Mouse (Mus musculus) adrenal gland, adult (tissue): ENCODE measurements around the gene Azin2.

Experiments
- DNase-seq, 2 experiments: peaks; one replicate each; pipeline ENCODE4 v3.0.0; 2022 to 2023; ENCODE audit warnings: low spot score in 1 of 2; ENCODE audit not compliant: inconsistent age in 2 of 2

The Azin2 gene

DNA sequence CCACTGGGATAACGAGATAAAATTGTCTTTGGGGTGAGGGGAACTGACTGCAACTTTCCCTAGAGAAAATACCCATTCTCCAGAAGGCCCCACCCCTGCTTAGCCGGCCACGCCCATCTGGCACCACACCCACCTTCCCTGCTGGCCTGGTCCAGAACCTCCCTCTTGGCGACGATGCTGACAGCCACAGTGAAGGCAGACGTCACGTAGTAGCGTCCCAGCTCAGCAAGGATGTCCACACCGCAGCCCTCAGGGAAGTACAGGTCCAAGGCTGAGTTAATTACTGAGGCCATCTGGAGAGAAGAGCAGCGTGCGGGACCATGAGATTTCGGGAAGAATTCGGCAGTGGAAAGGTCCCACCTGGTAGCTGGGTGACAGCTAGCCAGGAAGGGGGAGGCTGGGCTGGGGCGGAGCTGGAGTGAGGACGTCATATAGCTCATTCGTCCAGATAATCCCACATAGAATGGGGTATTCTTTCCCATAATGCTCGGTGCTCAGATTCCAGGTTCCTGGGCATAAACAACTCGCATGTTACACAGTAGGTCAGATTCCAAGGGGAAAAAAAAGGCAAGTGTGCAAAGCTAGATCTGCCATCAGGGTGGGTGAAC, 14.8 kb downstream of the Azin2 start:
- DNase-seq = peak in 1 of 2 experiments; percentile 60

DNA sequence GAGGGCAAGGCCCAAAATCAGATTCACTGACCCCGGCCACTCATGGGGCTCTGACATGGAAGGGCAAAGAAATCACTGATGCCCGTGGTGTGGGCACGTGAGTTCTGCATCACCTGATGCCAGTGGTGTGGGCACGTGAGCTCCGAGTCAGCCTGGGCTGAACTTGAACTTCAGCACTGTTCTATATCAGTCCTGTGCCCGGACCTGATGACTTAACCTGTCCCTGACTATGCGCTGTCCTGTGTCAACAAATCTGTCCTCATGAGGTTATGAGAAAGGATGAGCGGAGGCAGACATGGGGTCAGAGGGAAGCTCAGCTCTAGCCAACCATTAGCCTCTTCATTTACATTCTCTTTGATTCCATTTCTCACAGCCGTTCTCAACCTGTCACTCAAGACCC, 15.5 kb downstream of the Azin2 start:
- DNase-seq = no peak

DNA sequence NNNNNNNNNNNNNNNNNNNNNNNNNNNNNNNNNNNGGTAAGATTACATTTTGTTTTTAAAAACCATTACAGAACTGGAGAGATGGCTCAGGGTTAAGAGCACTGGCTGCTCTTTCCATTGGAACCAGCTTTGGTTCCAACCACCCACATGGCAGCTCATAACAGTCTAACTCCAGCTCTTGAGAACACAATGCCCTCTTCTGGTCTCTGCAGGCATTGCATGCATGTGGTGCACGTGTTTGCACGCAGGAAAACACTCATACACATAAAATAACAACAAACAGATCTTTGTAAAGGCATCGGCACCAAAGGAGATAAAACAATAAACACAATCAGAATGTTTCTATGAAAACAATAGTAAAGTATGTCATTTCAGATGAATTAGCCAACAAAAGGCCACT, 19.9 kb downstream of the Azin2 start:
- no peak for DNase-seq

DNA sequence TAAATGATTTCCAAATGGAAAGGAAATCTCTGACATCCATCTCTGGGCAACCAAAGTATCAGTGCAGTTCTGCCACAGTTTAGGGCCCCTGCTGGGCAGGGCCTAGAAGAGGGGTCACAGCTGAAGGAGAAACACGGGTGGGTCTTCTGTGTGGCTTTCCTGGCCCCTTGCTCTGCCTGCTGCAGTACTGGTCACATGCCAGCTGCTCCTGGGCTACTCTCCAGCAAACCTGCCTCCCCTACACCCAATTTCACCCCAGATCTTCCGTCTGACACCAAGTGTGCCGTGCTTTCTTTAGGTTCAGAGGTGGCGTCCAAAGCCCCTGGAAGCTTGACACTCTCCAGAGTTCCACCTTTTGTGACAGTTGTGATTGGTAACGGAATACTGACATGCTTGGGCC, 26.6 kb downstream of the Azin2 start:
- DNase-seq = no peak

DNA sequence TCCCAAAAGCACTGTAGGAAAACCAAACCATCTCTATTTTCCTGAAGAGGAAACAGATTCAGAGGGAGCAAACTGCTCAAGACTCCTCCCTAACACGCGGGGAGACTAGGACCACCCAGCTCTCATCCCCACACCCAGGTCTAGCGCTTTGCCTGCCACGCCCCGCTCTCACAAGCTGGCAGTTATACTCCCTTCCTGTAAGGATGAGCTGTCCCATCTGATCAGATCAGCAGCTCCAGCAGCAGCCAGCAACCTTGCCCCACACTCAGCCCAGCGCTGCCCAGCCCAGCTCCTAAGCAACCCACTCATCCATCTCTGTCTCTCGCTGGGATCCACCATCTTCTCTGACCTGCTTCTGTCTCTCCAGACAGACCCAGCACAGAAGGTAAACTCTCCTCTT, 29.5 kb downstream of the Azin2 start:
- no peak for DNase-seq

DNA sequence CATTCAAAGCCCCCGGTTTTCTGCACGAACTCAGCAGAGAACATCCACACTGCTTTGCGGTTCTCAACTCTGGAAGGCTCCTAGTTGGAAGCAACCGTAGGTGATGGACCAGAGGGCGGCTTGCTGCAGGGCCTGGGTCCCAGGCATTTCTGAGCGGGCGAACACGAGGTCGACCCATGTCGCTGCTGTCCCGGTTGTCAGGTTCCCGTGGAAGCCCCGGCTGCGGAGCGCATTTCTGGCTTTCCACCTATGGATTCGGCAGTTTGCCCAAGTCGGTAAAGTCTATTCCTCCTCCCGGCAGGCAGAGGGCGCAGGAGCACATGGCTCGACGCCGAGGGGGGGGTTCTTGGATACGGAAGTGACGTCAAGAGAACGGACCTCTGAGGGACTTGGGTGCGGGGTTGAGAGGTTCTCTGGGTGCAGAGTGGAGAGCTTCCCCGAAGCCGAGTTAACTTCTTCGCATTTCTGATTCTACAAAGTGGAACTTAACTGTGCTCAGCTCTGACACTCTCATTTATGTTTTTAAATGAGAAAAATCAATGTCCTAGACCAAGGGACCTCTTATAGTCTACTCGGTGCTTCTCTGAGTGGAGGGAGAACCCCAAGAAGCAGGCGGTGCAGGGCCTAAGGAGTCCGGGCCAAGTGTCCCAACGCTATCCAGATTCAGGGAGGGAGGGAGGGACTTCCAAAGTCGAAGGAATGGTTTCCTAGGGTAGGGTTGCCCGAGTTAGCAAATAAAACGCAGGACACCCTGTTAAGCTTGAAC, 37.2 kb downstream of the Azin2 start:
- peak; percentile 81 to 93 for DNase-seq

DNA sequence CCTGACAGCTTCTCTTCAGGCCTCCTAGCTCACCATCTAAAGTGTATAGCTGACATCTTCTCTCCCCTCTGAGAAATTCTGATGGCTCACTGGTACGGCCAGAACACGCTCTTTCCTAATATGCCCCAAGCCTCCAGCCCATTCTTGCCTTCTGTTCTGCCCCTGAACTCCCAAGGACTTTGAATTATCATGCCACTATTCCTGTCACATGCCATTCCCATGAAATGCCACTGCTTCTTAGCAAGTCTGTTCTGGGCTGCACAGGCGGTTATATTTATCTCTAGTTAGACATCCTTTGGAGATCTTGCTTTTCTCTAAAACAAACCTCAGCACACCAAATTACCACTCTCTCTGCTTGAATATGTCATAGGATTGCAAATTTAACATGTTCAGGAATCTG, 38.6 kb downstream of the Azin2 start:
- peak; percentile 53 to 62 for DNase-seq

DNA sequence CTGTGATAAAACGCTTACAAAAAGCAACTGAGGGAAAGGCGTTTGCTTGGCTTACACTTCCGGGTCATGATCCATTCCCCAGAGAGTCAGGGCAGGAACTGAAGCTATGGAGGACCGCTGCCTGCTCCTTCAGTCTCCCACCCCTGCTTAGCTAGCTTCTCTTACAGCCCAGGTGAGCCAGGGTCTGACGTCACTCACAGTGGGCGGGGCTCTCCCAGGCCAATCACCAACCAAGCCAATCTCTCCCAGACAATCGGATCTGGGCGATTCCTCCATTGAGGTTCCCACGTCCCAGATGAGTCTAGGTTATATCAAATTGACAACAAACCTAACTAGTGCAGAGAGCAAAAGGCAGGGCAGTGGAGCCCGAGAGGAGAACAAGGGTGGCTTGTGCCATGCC, 43.1 kb downstream of the Azin2 start:
- DNase-seq = no peak

DNA sequence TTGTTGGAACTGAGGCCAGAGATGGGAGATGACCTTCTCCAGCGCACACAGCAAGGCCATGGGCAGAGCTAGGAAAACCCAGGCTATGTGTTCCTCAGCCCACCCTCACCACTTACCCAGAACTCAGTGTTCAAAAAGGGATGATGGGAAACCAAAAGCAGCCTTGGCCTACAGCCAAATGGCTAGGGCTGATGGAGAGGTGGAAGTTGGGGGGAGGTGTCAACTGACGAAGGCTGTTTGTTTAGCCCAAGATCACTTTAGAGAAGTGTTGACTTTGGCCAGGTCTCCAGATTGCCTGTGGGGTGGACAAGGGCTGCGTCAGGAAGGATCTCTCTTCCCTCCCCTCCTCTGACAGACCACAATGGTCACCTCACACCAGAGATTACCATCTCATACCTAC, 44.1 kb downstream of the Azin2 start:
- DNase-seq = no peak

DNA sequence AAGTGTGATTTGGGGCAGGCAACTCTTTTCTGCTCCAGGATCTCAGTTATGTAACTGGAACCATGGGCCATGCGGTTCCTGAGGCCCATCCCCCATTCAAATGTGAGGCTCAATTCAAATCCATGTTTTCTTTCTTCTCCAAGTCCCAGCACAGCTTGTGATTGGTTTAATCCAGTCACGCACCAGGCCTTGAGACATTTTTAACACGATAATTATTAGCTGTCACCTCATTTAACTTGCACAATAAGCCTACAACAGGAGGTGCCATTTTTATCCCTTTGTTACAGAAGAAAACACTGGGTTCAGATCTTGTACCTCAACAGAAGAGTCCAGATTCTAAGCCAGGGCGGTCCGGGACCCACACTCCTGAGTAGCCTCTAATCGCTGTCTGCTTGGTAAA, 44.5 kb downstream of the Azin2 start:
- DNase-seq = no peak

DNA sequence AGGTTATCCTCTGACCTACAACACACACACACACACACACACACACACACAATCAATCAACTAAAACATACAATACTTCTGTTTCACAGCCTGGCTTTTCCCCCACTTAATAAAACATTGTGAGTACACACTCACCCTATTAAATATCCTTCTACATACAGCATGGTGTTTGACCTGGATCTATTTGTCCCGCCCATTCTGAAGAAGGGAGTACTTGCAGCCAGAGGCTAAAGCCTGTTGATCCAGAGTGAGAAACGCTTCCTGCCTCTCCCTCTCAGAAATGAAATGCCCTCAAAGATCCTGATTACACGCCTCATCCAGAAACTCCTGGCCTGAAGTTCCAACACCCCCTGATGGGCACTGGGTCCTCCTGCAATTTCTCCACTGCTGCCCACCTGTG, 45.1 kb downstream of the Azin2 start:
- DNase-seq = no peak

DNA sequence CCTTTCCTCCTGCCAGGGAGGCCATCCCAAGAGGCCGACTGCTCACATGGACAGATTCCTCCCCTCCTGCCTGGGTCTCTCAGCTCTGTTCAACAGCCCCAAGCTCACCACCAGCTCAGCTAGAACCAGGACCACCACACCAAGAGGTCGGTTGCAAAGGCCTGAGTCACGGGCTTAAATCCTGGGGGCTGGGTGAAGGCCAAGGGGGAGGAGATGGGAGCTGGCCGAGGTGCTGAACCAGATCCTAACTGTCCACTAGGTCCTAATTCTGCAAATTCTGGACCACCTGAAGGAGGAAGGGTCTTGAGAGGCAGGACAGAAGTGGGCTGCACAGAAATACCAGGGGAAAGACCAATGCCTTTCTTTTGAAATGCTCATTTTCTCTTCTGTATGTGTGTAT, 48.4 kb downstream of the Azin2 start:
- DNase-seq = no peak

DNA sequence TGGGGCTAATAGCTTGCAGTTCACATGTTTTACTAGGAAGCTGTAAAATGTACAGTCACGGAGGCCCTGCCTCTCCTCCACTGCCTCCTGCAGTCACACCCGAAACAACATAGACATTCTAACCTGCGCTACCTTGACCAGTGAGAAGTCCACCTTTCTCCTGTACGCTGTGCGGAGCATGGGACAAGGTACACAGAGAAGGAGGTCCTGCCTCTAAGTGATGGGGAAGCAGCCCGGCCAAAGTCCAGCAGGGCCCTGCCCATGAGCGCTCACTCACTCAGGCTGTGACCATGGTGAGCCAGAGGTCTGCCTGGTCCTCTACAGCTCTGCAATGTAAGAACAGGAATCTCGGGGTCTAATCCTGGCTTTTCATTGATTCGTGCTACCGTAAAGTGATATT, 50.2 kb downstream of the Azin2 start:
- no peak for DNase-seq

DNA sequence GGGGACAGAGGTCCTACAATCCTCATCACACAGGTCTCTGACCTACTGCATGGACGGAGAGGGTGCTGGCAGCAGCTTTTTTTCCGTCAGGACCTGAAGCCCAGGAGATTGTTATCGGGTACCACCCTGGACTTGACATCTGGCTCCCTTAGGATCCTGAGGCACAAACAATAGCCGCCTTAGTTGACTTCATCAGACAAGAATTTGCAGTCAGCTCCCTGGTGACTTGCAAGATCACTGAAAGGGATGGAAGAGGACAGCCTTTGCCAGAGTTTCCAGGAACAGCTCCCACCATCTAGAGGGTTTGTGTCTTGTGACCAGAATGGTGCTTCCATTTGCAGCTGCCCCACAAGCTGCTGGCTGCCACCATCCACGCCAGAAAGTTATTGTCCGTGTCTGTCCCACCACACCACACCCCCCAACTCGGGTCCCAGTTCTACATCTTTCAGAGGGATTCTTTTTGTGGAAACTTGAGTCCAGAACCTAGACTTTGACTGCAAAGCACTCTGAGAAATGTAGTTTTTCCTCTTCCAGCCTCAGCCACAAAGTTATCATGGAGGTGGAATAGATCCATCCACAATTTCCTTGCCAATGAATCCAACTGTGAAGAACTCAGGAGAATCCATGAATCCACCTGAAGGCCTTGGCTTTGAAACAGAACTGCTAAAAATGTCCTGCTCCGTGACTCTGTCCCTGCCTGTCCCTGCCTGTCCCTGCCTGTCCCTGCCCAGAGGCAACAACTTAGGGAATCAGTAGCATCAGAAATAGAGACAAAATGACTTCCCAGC, 51.8 kb downstream of the Azin2 start:
- no peak for DNase-seq

DNA sequence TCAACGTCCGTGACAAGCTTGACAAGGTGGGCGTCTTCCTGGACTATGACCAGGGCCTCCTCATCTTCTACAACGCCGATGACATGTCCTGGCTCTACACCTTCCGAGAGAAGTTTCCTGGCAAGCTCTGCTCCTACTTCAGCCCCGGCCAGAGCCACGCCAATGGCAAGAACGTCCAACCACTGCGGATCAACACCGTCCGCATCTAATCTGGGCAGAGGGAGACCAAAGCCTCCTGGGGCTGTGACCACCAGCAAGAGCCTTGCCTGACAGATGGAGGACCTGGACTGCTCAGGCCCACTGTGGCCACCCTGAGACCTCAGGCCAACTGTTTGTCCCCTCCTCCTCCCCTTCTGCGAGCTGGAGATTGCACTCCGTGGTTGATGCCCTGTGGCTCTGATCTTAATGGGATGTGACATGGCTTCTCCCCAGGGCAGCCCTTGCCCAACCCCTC, 52.8 kb downstream of the Azin2 start:
- DNase-seq = no peak

DNA sequence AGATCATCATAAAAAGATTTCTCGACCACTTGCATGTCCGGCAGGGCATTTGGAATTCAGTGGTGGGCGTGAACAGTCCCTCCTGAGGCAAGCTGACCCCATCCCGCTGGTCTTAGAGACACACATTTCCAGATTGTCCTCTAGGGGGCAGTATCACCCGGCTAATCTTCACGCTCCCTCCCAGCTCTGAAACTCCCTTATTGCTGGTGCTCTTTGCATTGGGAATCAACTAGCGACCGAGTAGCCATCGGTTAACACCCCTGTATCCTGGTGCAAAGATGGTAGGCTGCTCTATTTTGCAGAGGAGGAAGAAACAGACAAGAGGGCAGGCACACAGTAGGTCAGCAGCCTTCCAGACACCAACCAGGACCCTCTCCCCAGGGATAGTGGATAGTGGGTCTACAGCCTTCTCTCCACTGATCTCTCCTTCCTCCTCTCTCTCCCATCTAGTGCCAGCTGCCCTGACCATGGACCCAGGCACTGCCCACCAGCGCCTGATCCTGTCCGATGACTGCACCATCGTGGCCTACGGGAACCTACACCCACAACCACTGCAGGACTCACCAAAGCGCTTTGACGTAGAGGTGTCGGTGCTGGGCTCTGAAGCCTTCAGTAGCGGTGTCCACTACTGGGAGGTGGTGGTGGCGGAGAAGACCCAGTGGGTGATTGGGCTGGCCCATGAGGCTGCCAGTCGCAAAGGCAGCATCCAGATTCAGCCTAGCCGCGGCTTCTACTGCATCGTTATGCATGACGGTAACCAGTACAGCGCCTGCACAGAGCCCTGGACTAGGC, 53.5 kb downstream of the Azin2 start:
- DNase-seq = peak; percentile 49 to 80

DNA sequence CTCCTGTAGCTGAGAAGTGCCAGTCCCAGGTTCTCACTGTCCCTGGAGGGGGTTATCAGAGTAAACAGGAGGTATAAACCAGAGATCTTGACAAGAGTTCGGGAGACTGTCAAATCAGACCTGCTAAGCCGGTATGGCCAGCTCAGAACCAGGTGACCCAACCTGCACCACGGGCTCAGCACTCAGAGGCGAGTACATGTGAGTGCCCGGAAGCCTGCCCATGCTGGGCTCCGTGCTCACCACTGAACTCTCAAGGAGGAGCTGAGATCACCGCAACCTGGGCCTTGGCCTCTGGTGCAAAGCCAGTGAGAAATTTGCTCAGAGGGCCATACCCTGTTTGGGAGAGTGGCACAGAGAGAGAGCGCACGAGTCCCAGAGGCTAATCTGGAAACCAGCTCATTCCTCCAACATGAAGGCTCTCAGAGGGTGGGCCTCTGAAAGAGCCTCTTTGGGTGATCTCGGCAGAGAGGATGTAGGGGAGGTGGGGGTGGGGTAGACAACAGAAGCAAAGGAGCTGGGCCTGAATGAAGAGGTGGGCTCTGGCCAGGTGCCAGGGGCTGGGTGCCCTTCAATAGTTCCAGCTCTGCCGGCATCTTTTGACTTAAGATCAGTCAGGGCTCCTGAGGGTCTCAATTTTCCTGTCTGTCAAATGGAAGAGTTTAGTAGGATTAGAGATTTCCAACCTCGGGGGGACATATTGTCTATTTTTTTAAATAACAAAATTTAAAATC, 54.8 kb downstream of the Azin2 start:
- DNase-seq = peak in 1 of 2 experiments; percentile 57

DNA sequence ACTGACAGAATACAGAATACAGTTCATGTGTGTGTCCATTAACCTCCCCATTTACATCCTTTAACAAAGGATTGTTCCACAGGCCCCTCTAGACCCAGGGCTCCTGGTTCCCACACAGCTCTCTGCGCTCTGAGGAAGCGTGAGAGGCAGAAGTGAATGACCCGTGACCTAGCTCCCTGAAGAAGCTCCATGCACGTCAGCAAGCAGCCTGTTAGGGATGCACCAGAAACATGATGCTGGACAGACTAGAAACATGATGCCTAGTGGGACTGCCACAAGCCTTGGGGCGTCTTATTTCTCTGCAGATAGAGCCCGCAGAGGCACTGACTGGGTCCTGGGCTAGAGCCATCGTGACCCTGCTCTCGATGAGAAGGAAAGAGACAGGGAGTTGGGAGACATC, 55.5 kb downstream of the Azin2 start:
- DNase-seq = no peak

DNA sequence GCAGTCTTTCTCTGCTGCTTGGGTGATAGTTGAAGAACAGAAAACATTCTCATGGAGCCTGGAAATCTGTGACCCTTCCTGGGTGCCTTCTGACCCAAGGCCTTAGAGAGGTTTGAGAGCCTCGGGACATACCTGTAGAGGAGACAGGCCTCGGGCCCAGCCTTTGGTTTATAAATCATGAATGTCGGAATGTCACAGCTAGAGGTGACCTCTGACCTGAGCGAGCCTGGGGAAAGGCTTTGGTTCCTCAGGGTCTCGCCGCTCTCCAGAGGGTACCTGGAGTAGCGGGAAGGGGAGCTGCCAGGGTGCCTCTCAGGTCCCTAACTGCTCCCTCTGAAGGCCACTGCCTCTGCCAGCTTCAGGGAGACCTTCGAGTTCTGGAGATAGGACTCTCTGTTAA, 57.0 kb downstream of the Azin2 start:
- DNase-seq = no peak

DNA sequence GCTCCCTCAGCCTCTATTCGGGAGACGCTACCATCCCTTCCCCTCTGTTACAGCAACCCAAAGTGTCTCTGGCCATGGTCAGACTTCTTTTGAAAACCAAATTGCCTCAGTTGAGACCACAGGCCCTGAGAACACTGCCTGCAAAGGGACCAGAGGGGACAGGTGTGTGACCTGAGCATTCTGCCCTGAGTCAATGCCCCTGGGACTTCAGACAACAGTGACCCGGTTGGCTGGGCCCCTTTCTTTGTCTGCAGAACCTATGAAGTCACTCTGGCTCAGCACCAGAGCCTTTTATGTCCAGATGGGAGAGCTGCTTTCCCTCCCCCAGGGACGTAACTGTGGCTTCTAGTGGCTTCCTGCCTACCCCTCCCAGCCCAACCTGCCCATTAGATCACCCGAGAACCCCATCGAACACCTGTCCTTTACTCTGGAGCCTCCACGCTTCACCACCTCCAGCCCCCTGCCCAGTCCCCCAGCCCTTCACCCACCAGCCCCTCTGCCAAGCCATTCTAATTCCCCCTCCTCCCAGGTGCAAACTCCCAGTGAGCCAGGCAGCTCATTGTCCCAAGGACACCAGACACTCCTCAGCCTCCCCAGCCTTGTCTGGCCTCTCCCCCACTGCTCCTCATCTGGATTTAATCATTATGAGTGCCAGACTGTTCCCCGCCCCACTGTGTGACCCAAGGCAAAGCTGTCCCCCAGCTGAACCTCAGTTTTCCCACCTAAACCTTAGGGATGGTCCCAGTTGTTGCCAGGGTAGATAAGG, 58.0 kb downstream of the Azin2 start:
- DNase-seq = no peak
